ENCODE assay signal across 18 mouse cellular contexts in the genomic region with DNA sequence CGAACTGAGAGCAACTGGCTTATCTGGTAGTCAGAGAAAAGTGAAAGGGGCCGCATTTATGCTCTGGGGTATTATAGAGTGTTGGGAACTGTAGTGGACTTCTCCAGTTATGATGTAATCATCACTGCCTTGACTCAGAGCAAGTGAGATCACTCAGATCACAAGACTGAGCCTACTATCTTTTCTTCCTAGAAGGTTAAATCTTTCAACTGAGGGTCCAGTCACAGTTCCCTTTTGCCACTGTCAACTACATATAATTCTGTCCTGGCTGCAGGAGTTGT. TPM values are rescaled to one million over a fixed set of nuclear protein-coding genes. Genes with fewer than 3 reads are reported as not detected.
DNase-seq lines count a peak whose midpoint lies in the region; ATAC-seq and TF ChIP-seq lines count a peak whose summit lies in the region.
"Had no signal": no experiment of that assay in that cellular context is flagged by ENCODE, and none has a peak within 500 bp of the region (broad histone marks: within the 10 kb centered on the region; RNA-seq: fewer than 3 reads in every experiment).

No protein-coding gene starts in this region.

- 0 out of 2 replicates have a peak, but pooled peaks have one; percentile 25 for ATAC-seq in lung, embryonic 14.5 days (ENCODE audit: insufficient read depth)
- no peak for ATAC-seq in stomach, embryonic 15.5 days (ENCODE audit: insufficient read depth, low FRiP score, low read depth)
- no peak for ATAC-seq in stomach, postnatal 0 days (ENCODE audit: low FRiP score, low TSS enrichment)
- peak; percentile 51 for ATAC-seq in intestine, embryonic 16.5 days
- ATAC-seq: forebrain, embryonic 13.5 days; forebrain, postnatal 0 days had no signal

- 34% methylated on average over 2 of the region's 2 CpGs for WGBS in lung, embryonic 14.5 days
- 77% methylated on average over 2 of the region's 2 CpGs for WGBS in stomach, embryonic 15.5 days
- WGBS in stomach, postnatal 0 days: 71% methylated on average over 2 of the region's 2 CpGs
- 68% methylated on average over 2 of the region's 2 CpGs for WGBS in intestine, embryonic 16.5 days

- no peaks in the 10 kb centered on the region for H3K27me3 ChIP-seq in lung, embryonic 14.5 days (ENCODE audit: insufficient read depth, low read length)
- H3K27me3 ChIP-seq in stomach, embryonic 15.5 days (replicated peaks): no peaks in the 10 kb centered on the region
- H3K27me3 ChIP-seq in stomach, postnatal 0 days (ENCODE audit: control insufficient read depth, insufficient read depth, low read length): no peaks in the 10 kb centered on the region
- H3K27me3 ChIP-seq in intestine, embryonic 16.5 days (replicated peaks; ENCODE audit: control insufficient read depth, insufficient read depth, low read length): no peaks in the 10 kb centered on the region
- H3K27me3 ChIP-seq: forebrain, embryonic 13.5 days; hindbrain, embryonic 15.5 days had no signal

- no peaks in the 10 kb centered on the region for H3K36me3 ChIP-seq in lung, embryonic 14.5 days (ENCODE audit: insufficient read depth)
- no peaks in the 10 kb centered on the region for H3K36me3 ChIP-seq in stomach, embryonic 15.5 days
- H3K36me3 ChIP-seq in stomach, postnatal 0 days (ENCODE audit: control insufficient read depth, insufficient read depth, low read length): no peaks in the 10 kb centered on the region
- no peaks in the 10 kb centered on the region for H3K36me3 ChIP-seq in intestine, embryonic 16.5 days (ENCODE audit: control insufficient read depth, insufficient read depth, low read length)
- H3K36me3 ChIP-seq: embryonic facial prominence, embryonic 10.5 days; hindbrain, embryonic 15.5 days had no signal

- no peaks in the 10 kb centered on the region for H3K9me3 ChIP-seq in lung, embryonic 14.5 days (ENCODE audit: low read depth, low read length)
- H3K9me3 ChIP-seq in stomach, embryonic 15.5 days: no peaks in the 10 kb centered on the region
- no peaks in the 10 kb centered on the region for H3K9me3 ChIP-seq in stomach, postnatal 0 days (ENCODE audit: control insufficient read depth, low read length)
- no peaks in the 10 kb centered on the region for H3K9me3 ChIP-seq in intestine, embryonic 16.5 days (ENCODE audit: control insufficient read depth, low read length)
- H3K9me3 ChIP-seq: embryonic facial prominence, embryonic 10.5 days; forebrain, embryonic 13.5 days; hindbrain, embryonic 15.5 days had no signal

- H3K4me3 ChIP-seq in lung, embryonic 14.5 days (ENCODE audit: low read depth, low read length): no peak overlapping the region
- no peak overlapping the region for H3K4me3 ChIP-seq in stomach, embryonic 15.5 days (replicated peaks)
- H3K4me3 ChIP-seq in stomach, postnatal 0 days (ENCODE audit: low read depth, low read length): no peak overlapping the region
- H3K4me3 ChIP-seq in intestine, embryonic 16.5 days (ENCODE audit: low read length): no peak overlapping the region
- H3K4me3 ChIP-seq: embryonic facial prominence, embryonic 10.5 days; forebrain, embryonic 13.5 days; heart, adult 2 months; hindbrain, embryonic 15.5 days had no signal

- no peak overlapping the region; the same call in 1 of the 2 replicates for H3K4me2 ChIP-seq in lung, embryonic 14.5 days
- H3K4me2 ChIP-seq in stomach, embryonic 15.5 days: no peak overlapping the region
- H3K4me2 ChIP-seq in stomach, postnatal 0 days (replicated peaks; ENCODE audit: low read depth): no peak overlapping the region
- H3K4me2 ChIP-seq in intestine, embryonic 16.5 days (ENCODE audit: low read depth, low read length): no peak overlapping the region
- H3K4me2 ChIP-seq: forebrain, embryonic 13.5 days; heart, embryonic 11.5 days; hindbrain, embryonic 15.5 days had no signal

- peaks cover 3% of the 10 kb centered on the region; the same call in 1 of the 2 replicates for H3K4me1 ChIP-seq in lung, embryonic 14.5 days (ENCODE audit: insufficient read depth)
- no peaks in the 10 kb centered on the region; the same call in 1 of the 2 replicates for H3K4me1 ChIP-seq in stomach, embryonic 15.5 days
- H3K4me1 ChIP-seq in stomach, postnatal 0 days (replicated peaks; ENCODE audit: control insufficient read depth, insufficient read depth): no peaks in the 10 kb centered on the region
- H3K4me1 ChIP-seq in intestine, embryonic 16.5 days (ENCODE audit: control insufficient read depth, insufficient read depth, low read length): peaks cover 20% of the 10 kb centered on the region; the same call in 1 of the 2 replicates
- H3K4me1 ChIP-seq: forebrain, embryonic 13.5 days; hindbrain, embryonic 15.5 days had no signal

- DNase-seq in lung, embryonic 14.5 days: peak; percentile 49
- no peak for DNase-seq in lung, postnatal 4 days
- no peak for DNase-seq in stomach, postnatal 0 days (ENCODE audit: low spot score)
- DNase-seq in Muller cell, postnatal 12 days (ENCODE audit: inconsistent ontology term): no peak
- DNase-seq in heart, adult 18-20 months: no peak
- DNase-seq: adrenal gland, postnatal 10 days; cerebellum, adult 11-12 months; cerebellum, adult 9-11 months; cerebellum, postnatal 36 days; forebrain, postnatal 0 days; gastrocnemius, postnatal 36 days had no signal

- TF ChIP-seq CTCF in lung, embryonic 14.5 days (IDR thresholded peaks at IDR 0.05; ENCODE audit: low read depth): no peak
- no peak for TF ChIP-seq CTCF in stomach, postnatal 0 days (IDR thresholded peaks at IDR 0.05; ENCODE audit: low read depth)

- H3K27ac ChIP-seq in lung, embryonic 14.5 days (ENCODE audit: low read depth): peak overlapping the region; percentile 68
- H3K27ac ChIP-seq in stomach, embryonic 15.5 days: 0 out of 2 replicates have a peak overlapping the region, but pooled peaks have one; percentile 19
- no peak overlapping the region for H3K27ac ChIP-seq in stomach, postnatal 0 days (replicated peaks)
- H3K27ac ChIP-seq in intestine, embryonic 16.5 days (ENCODE audit: low read length): peak overlapping the region; percentile 46
- H3K27ac ChIP-seq: embryonic facial prominence, embryonic 10.5 days; forebrain, embryonic 13.5 days; heart, adult 2 months; hindbrain, embryonic 15.5 days had no signal

- H3K9ac ChIP-seq in lung, embryonic 14.5 days: no peak overlapping the region
- H3K9ac ChIP-seq in stomach, embryonic 15.5 days: no peak overlapping the region
- H3K9ac ChIP-seq in stomach, postnatal 0 days (ENCODE audit: low read length): no peak overlapping the region
- no peak overlapping the region for H3K9ac ChIP-seq in intestine, embryonic 16.5 days (ENCODE audit: low read depth, low read length)
- H3K9ac ChIP-seq: forebrain, embryonic 13.5 days; forebrain, postnatal 0 days; hindbrain, embryonic 15.5 days had no signal

- TF ChIP-seq EP300 in stomach, postnatal 0 days (optimal IDR thresholded peaks at IDR 0.05): no peak

RNA-seq across cellular contexts. Expression of gene Tlnrd1, which starts 27.0 kb away (rescaled TPM):
- polyA plus RNA-seq in lung, embryonic 14.5 days (2014; fragmentation: Nextera tagmentation; extraction: Ambion mirVana): 24.1 and 29.1 TPM in 2 replicates
- polyA plus RNA-seq in stomach, embryonic 15.5 days (2015; fragmentation: Nextera tagmentation; extraction: Ambion mirVana): 14.2 and 14.3 TPM in 2 replicates
- polyA plus RNA-seq in stomach, postnatal 0 days (2015; fragmentation: Nextera tagmentation; extraction: Ambion mirVana): 8.5 and 10.8 TPM in 2 replicates
- 5.8 and 7.0 TPM in 2 replicates for polyA plus RNA-seq in intestine, embryonic 16.5 days (2015; fragmentation: Nextera tagmentation; extraction: Ambion mirVana)
- total RNA-seq in heart, adult 18-20 months (2021): 1 to 10 TPM; 8.3 TPM

RNA-seq across cellular contexts. Expression of gene Mesd, which starts 27.1 kb away (rescaled TPM):
- polyA plus RNA-seq in lung, embryonic 14.5 days (2014; fragmentation: Nextera tagmentation; extraction: Ambion mirVana): 111 and 117 TPM in 2 replicates
- 107 and 123 TPM in 2 replicates for polyA plus RNA-seq in stomach, embryonic 15.5 days (2015; fragmentation: Nextera tagmentation; extraction: Ambion mirVana)
- 54.7 and 62.9 TPM in 2 replicates for polyA plus RNA-seq in stomach, postnatal 0 days (2015; fragmentation: Nextera tagmentation; extraction: Ambion mirVana)
- 73.1 and 83.0 TPM in 2 replicates for polyA plus RNA-seq in intestine, embryonic 16.5 days (2015; fragmentation: Nextera tagmentation; extraction: Ambion mirVana)
- total RNA-seq in heart, adult 18-20 months (2021): 10 to 100 TPM; 49.3 to 54.9 TPM

Comparison
In these comparisons a context has a peak if more than half of its experiments do, and no peak if none do; other contexts are left out.
1. ATAC-seq: peak in lung, embryonic 14.5 days (single experiment) and intestine, embryonic 16.5 days (single experiment); none in stomach, embryonic 15.5 days (single experiment) and stomach, postnatal 0 days (single experiment).